Mouse (Mus musculus) embryonic fibroblast, embryonic 13.5 days (primary cell): Measurements from ENCODE around the gene Cntnap2.

Experiments
- CTCF ChIP-seq: IDR thresholded peaks from 2 replicates; pipeline ENCODE4 v1.5.1; 2011; ENCODE audit warnings: mild to moderate bottlenecking, control low read depth, low read length, moderate library complexity, borderline replicate concordance; ENCODE audit not compliant: insufficient read depth
- POLR2A ChIP-seq: IDR thresholded peaks from 2 replicates; pipeline ENCODE4 v1.6.1; 2011; ENCODE audit warnings: low read depth, mild to moderate bottlenecking, control low read depth, low read length, moderate library complexity

- TF ChIP-seq CTCF = no peak
- TF ChIP-seq POLR2A = no peak
These were observed 2264.7 kb downstream of the Cntnap2 start for GRCm38 (mm10) chr6:47323886-47324285.
